Mouse (Mus musculus) bone marrow, adult 2 months (tissue): ENCODE data around the gene 4921524J17Rik.

ENCODE experiments used
- CTCF ChIP-seq: fragments of 200-500 bp; IDR thresholded peaks from 2 replicates; pipeline ENCODE4 v1.5.1; 2011; ENCODE audit warnings: low read length, control low read depth; ENCODE audit not compliant: control insufficient read depth, insufficient read depth
- POLR2A ChIP-seq: fragments of 200-500 bp; IDR thresholded peaks from 2 replicates; pipeline ENCODE4 v1.6.1; 2011; ENCODE audit warnings: low read depth, mild to moderate bottlenecking, control low read depth, low read length, borderline replicate concordance; ENCODE audit not compliant: control insufficient read depth

GRCm38 (mm10) chr8:85429219-85429618, 3.4 kb downstream of the 4921524J17Rik start:
- TF ChIP-seq CTCF (no peak), POLR2A (no peak)
